Mouse (Mus musculus) hematopoietic multipotent progenitor cell, adult 10-12 weeks (in vitro differentiated cells): ENCODE results near the gene Eif2s1. TPM values are rescaled to one million over a fixed set of nuclear protein-coding genes. Genes with fewer than 3 reads are reported as not detected.

Experiments
- polyA plus RNA-seq: library from polyadenylated mRNA; stranded (reverse); fragments of >175 nt; gene quantifications from 2 replicates; pipeline ENCODE4 v1.2.3, GENCODE M21; 2012; ENCODE audit warnings: low replicate concordance

The Eif2s1 gene
- polyA plus RNA-seq = 2.3 and 10.2 TPM in 2 replicates

DNA sequence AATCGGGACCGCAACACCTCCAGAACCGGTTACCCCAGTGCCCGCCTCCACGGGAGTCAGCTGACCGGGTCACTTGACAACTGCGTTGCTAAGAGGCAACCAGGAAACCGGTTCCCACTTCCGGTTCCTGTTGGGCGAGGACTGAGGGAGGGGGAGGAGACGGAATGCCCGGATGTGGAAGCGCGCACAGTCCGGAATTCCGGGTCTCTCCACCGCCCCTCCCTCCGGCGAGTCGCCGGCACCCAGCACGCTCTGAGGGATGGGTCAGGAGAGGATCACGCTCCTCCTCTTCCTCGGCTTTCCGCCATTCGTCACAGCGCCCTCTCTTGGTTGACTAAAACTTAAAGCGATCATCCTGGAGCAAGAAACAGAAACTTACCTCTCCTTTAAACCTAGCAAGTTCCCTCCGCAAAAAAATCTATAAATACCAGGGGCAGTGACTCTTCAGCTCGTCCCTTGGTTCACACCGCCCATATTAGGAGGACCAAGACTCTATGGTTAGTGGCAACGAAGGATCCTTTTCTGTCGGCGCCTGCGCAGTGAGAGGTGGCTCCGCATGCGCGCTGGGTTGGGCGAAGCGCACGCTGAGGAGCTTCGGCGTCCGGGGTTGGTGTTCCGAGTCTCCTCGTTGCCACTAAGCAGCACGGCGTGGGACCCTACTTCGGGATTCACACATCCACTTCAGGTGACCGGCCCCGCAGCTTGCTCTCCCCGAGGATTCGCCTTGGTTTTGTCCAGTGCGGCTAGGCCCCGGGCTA, at the start of gene Eif2s1, which contains the start of gene Atp6v1d:
Gene Eif2s1, plus strand, starts transcription at position 324 of the 758 bp plus-strand sequence.
Gene Atp6v1d, minus strand, starts transcription at position 143 of the 758 bp plus-strand sequence.

DNA sequence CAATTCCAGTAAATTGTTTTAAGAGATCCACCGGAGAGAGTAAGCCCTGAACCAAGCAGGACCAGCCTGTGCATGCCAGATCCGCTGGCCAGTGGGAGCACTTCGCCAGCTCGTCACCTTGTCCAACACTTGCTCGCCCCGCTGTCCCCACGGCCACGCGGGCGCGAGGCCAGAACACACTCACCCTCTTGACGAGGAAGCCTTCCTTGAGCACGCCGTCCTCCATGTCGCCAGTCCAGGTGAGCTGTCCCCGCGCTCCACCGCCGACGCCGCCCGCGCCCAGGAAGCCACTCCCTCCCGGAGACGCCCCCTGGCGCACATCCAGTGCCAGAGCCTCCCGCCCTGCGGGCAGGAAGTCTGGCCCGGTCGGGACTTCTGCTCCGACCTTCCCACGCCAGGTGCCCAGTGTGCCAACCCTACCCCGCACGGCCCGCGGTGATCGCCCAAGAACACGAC, 45.1 kb downstream of the Eif2s1 start, which contains the start of gene Plek2:
Gene Plek2, minus strand, starts transcription at position 258 of the 456 bp plus-strand sequence.

Other genes starting within 250 kb of the Eif2s1 start
- not detected in 2 replicates for gene Fam71d, start 170.3 kb upstream of the Eif2s1 start, polyA plus RNA-seq
- gene Mpp5, start 112.9 kb upstream of the Eif2s1 start, polyA plus RNA-seq = 0.45 and 0.88 TPM in 2 replicates
- 2.4 and 7.8 TPM in 2 replicates for gene Atp6v1d, start 181 bp upstream of the Eif2s1 start, polyA plus RNA-seq
- gene Plek2, start 45.1 kb downstream of the Eif2s1 start, polyA plus RNA-seq = 1.1 TPM in 1 of 2 replicates, not detected in the other
- gene Tmem229b, start 145.8 kb downstream of the Eif2s1 start, polyA plus RNA-seq = 42.2 and 44.1 TPM in 2 replicates
- gene Plekhh1, start 167.3 kb downstream of the Eif2s1 start, polyA plus RNA-seq = 0.16 and 0.18 TPM in 2 replicates
- 6.6 and 11.3 TPM in 2 replicates for gene Pigh, start 227.8 kb downstream of the Eif2s1 start, polyA plus RNA-seq